Mouse (Mus musculus): ENCODE results near the gene Tbc1d2b. TPM values are rescaled to one million over a fixed set of nuclear protein-coding genes. Genes with fewer than 3 reads are reported as not detected.

Tbc1d2b gene
- polyA plus RNA-seq, 1 experiment from 2014 or later = 5.1 TPM

GRCm38 (mm10) chr9:90293641-90294398 lies 23.2 kb upstream of the Tbc1d2b start:
- Histone ChIP-seq H3K36me3 (ENCODE audit: control insufficient read depth, insufficient read depth, low read length) (no peaks in the 10 kb centered on the region), H3K27ac (ENCODE audit: low read depth, low read length) (no peak overlapping the region), H3K4me1 (ENCODE audit: control insufficient read depth, insufficient read depth, low read depth, low read length) (no peaks in the 10 kb centered on the region), H3K4me2 (ENCODE audit: low read length) (no peak overlapping the region), H3K4me3 (ENCODE audit: low read length) (no peak overlapping the region), H3K9ac (ENCODE audit: low read depth, low read length) (no peak overlapping the region), H3K9me3 (ENCODE audit: control insufficient read depth, low read length) (no peaks in the 10 kb centered on the region), H3K27me3 (replicated peaks; ENCODE audit: control insufficient read depth, insufficient read depth, low read length) (no peaks in the 10 kb centered on the region)
- WGBS = 80% methylated on average over 3 of the region's 3 CpGs
- no peak for ATAC-seq

GRCm38 (mm10) chr9:90278397-90278796 lies 7.8 kb upstream of the Tbc1d2b start:
- H3K27me3 ChIP-seq (replicated peaks; ENCODE audit: control insufficient read depth, insufficient read depth, low read length) = no peaks in the 10 kb centered on the region
- 98% methylated on average over 3 of the region's 3 CpGs for WGBS
- no peak for ATAC-seq
- H3K4me3 ChIP-seq (ENCODE audit: low read length) = no peak overlapping the region
- no peak overlapping the region for H3K4me2 ChIP-seq (ENCODE audit: low read length)
- no peak overlapping the region for H3K27ac ChIP-seq (ENCODE audit: low read depth, low read length)
- H3K36me3 ChIP-seq (ENCODE audit: control insufficient read depth, insufficient read depth, low read length) = no peaks in the 10 kb centered on the region
- H3K4me1 ChIP-seq (ENCODE audit: control insufficient read depth, insufficient read depth, low read depth, low read length) = no peaks in the 10 kb centered on the region
- no peak overlapping the region for H3K9ac ChIP-seq (ENCODE audit: low read depth, low read length)
- H3K9me3 ChIP-seq (ENCODE audit: control insufficient read depth, low read length) = no peaks in the 10 kb centered on the region

- no peak overlapping the region for H3K9ac ChIP-seq (ENCODE audit: low read depth, low read length)
- WGBS = 79% methylated on average over 2 of the region's 2 CpGs
- H3K4me2 ChIP-seq (ENCODE audit: low read length) = no peak overlapping the region
- no peaks in the 10 kb centered on the region for H3K4me1 ChIP-seq (ENCODE audit: control insufficient read depth, insufficient read depth, low read depth, low read length)
- no peaks in the 10 kb centered on the region for H3K27me3 ChIP-seq (replicated peaks; ENCODE audit: control insufficient read depth, insufficient read depth, low read length)
- ATAC-seq = no peak
- no peaks in the 10 kb centered on the region for H3K9me3 ChIP-seq (ENCODE audit: control insufficient read depth, low read length)
- H3K27ac ChIP-seq (ENCODE audit: low read depth, low read length) = no peak overlapping the region
- no peaks in the 10 kb centered on the region for H3K36me3 ChIP-seq (ENCODE audit: control insufficient read depth, insufficient read depth, low read length)
- no peak overlapping the region for H3K4me3 ChIP-seq (ENCODE audit: low read length)
These were observed 7.3 kb upstream of the Tbc1d2b start for GRCm38 (mm10) chr9:90277884-90278283.

GRCm38 (mm10) chr9:90276779-90277178 lies 6.2 kb upstream of the Tbc1d2b start:
- Histone ChIP-seq H3K36me3 (ENCODE audit: control insufficient read depth, insufficient read depth, low read length) (no peaks in the 10 kb centered on the region), H3K4me1 (ENCODE audit: control insufficient read depth, insufficient read depth, low read depth, low read length) (no peaks in the 10 kb centered on the region), H3K4me3 (ENCODE audit: low read length) (no peak overlapping the region), H3K27ac (ENCODE audit: low read depth, low read length) (no peak overlapping the region), H3K9me3 (ENCODE audit: control insufficient read depth, low read length) (no peaks in the 10 kb centered on the region), H3K27me3 (replicated peaks; ENCODE audit: control insufficient read depth, insufficient read depth, low read length) (no peaks in the 10 kb centered on the region), H3K4me2 (ENCODE audit: low read length) (no peak overlapping the region), H3K9ac (ENCODE audit: low read depth, low read length) (no peak overlapping the region)
- WGBS = 93% methylated on average over 1 of the region's 1 CpGs
- peak; percentile 64; the same call in 1 of the 2 replicates for ATAC-seq

- Histone ChIP-seq H3K4me2 (ENCODE audit: low read length) (no peak overlapping the region), H3K36me3 (ENCODE audit: control insufficient read depth, insufficient read depth, low read length) (no peaks in the 10 kb centered on the region)
- 86% methylated on average over 5 of the region's 5 CpGs for WGBS
These were observed 5.3 kb upstream of the Tbc1d2b start for GRCm38 (mm10) chr9:90275906-90276305.

GRCm38 (mm10) chr9:90275500-90275899 lies 4.9 kb upstream of the Tbc1d2b start:
- no peaks in the 10 kb centered on the region for H3K9me3 ChIP-seq (ENCODE audit: control insufficient read depth, low read length)
- H3K27ac ChIP-seq (ENCODE audit: low read depth, low read length) = no peak overlapping the region
- 86% methylated on average over 2 of the region's 2 CpGs for WGBS
- no peak for ATAC-seq
- H3K27me3 ChIP-seq (replicated peaks; ENCODE audit: control insufficient read depth, insufficient read depth, low read length) = no peaks in the 10 kb centered on the region
- H3K4me3 ChIP-seq (ENCODE audit: low read length) = no peak overlapping the region
- H3K4me2 ChIP-seq (ENCODE audit: low read length) = no peak overlapping the region
- H3K4me1 ChIP-seq (ENCODE audit: control insufficient read depth, insufficient read depth, low read depth, low read length) = no peaks in the 10 kb centered on the region
- H3K36me3 ChIP-seq (ENCODE audit: control insufficient read depth, insufficient read depth, low read length) = no peaks in the 10 kb centered on the region
- H3K9ac ChIP-seq (ENCODE audit: low read depth, low read length) = no peak overlapping the region

More at GRCm38 (mm10) chr9:90275906-90276305, 5.3 kb upstream of the Tbc1d2b start:
- H3K27ac ChIP-seq (ENCODE audit: low read depth, low read length) = no peak overlapping the region
- H3K4me3 ChIP-seq (ENCODE audit: low read length) = no peak overlapping the region
- H3K9me3 ChIP-seq (ENCODE audit: control insufficient read depth, low read length) = no peaks in the 10 kb centered on the region
- no peaks in the 10 kb centered on the region for H3K4me1 ChIP-seq (ENCODE audit: control insufficient read depth, insufficient read depth, low read depth, low read length)
- H3K9ac ChIP-seq (ENCODE audit: low read depth, low read length) = no peak overlapping the region
- H3K27me3 ChIP-seq (replicated peaks; ENCODE audit: control insufficient read depth, insufficient read depth, low read length) = no peaks in the 10 kb centered on the region
- no peak for ATAC-seq

- Histone ChIP-seq H3K36me3 (ENCODE audit: control insufficient read depth, insufficient read depth, low read length) (no peaks in the 10 kb centered on the region), H3K4me1 (ENCODE audit: control insufficient read depth, insufficient read depth, low read depth, low read length) (peaks cover 5% of the 10 kb centered on the region), H3K4me3 (ENCODE audit: low read length) (no peak overlapping the region), H3K27ac (ENCODE audit: low read depth, low read length) (no peak overlapping the region), H3K4me2 (ENCODE audit: low read length) (no peak overlapping the region), H3K9ac (ENCODE audit: low read depth, low read length) (no peak overlapping the region), H3K9me3 (ENCODE audit: control insufficient read depth, low read length) (no peaks in the 10 kb centered on the region), H3K27me3 (replicated peaks; ENCODE audit: control insufficient read depth, insufficient read depth, low read length) (no peaks in the 10 kb centered on the region)
- no peak for ATAC-seq
- 86% methylated on average over 3 of the region's 3 CpGs for WGBS
These were observed 3.9 kb upstream of the Tbc1d2b start for GRCm38 (mm10) chr9:90274516-90274915.

DNA sequence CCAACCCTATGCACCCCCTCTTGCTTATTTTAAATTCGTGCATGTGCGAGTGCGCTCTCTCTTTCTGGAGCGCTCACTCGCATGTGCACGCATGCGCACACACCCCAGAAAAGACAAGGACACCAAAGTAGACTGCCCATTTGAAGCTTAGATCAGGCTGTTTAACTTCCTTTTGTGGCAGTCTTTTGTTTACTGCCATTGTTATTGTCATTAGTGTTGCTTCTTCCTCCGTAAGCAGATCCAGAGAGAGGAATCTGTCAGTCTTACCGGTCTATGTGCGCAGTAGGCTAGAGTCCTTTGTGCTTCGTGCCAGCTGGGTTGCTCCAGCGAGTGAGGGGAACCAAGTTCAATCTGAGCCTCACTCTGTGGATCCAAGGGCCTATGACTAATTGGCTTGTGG lies 1.7 kb upstream of the Tbc1d2b start:
- Histone ChIP-seq H3K4me1 (ENCODE audit: control insufficient read depth, insufficient read depth, low read depth, low read length) (peaks cover 12% of the 10 kb centered on the region), H3K9me3 (ENCODE audit: control insufficient read depth, low read length) (no peaks in the 10 kb centered on the region), H3K27me3 (replicated peaks; ENCODE audit: control insufficient read depth, insufficient read depth, low read length) (no peaks in the 10 kb centered on the region), H3K27ac (ENCODE audit: low read depth, low read length) (no peak overlapping the region), H3K36me3 (ENCODE audit: control insufficient read depth, insufficient read depth, low read length) (no peaks in the 10 kb centered on the region), H3K9ac (ENCODE audit: low read depth, low read length) (no peak overlapping the region), H3K4me2 (ENCODE audit: low read length) (no peak overlapping the region), H3K4me3 (ENCODE audit: low read length) (no peak overlapping the region)
- no peak for ATAC-seq
- WGBS = 67% methylated on average over 12 of the region's 12 CpGs

- H3K4me2 ChIP-seq (ENCODE audit: low read length) = no peak overlapping the region
- H3K27me3 ChIP-seq (replicated peaks; ENCODE audit: control insufficient read depth, insufficient read depth, low read length) = no peaks in the 10 kb centered on the region
- H3K27ac ChIP-seq (ENCODE audit: low read depth, low read length) = no peak overlapping the region
- no peaks in the 10 kb centered on the region for H3K36me3 ChIP-seq (ENCODE audit: control insufficient read depth, insufficient read depth, low read length)
- no peak overlapping the region for H3K4me3 ChIP-seq (ENCODE audit: low read length)
- peaks cover 12% of the 10 kb centered on the region for H3K4me1 ChIP-seq (ENCODE audit: control insufficient read depth, insufficient read depth, low read depth, low read length)
- no peak overlapping the region for H3K9ac ChIP-seq (ENCODE audit: low read depth, low read length)
- no peak for ATAC-seq
- 66% methylated on average over 5 of the region's 5 CpGs for WGBS
- H3K9me3 ChIP-seq (ENCODE audit: control insufficient read depth, low read length) = no peaks in the 10 kb centered on the region
These were observed 1.0 kb upstream of the Tbc1d2b start for GRCm38 (mm10) chr9:90271541-90272090.
